Mouse (Mus musculus) embryonic fibroblast, embryonic 13.5 days (primary cell): ENCODE data around the gene Wls. TPM values are rescaled to one million over a fixed set of nuclear protein-coding genes. Genes with fewer than 3 reads are reported as not detected.

Experiments
- H3K27ac ChIP-seq: 2 replicates; pipeline ENCODE4 v1.5.1; 2012; ENCODE audit warnings: low read length, control low read depth, inconsistent platforms; ENCODE audit not compliant: insufficient read depth
- H3K4me1 ChIP-seq: 2 replicates; pipeline ENCODE4 v1.6.1; 2011; ENCODE audit warnings: low read length; ENCODE audit not compliant: control insufficient read depth, insufficient read depth
- H3K4me3 ChIP-seq: 2 replicates; pipeline ENCODE4 v1.5.1; 2011; ENCODE audit warnings: mild to moderate bottlenecking, control low read depth, low read length; ENCODE audit not compliant: insufficient read depth
- CTCF ChIP-seq: IDR thresholded peaks from 2 replicates; pipeline ENCODE4 v1.5.1; 2011; ENCODE audit warnings: mild to moderate bottlenecking, control low read depth, low read length, moderate library complexity, borderline replicate concordance; ENCODE audit not compliant: insufficient read depth
- POLR2A ChIP-seq: IDR thresholded peaks from 2 replicates; pipeline ENCODE4 v1.6.1; 2011; ENCODE audit warnings: low read depth, mild to moderate bottlenecking, control low read depth, low read length, moderate library complexity
- polyA plus RNA-seq: library from polyadenylated mRNA; stranded (reverse); fragments of >200 nt; gene quantifications from 2 replicates; pipeline ENCODE4 v1.2.4, GENCODE M21; 2011; ENCODE audit warnings: low read depth; ENCODE audit not compliant: missing spikeins, insufficient read length

Gene Wls
- polyA plus RNA-seq, 1 experiment: 416 TPM

- Histone ChIP-seq H3K27ac (no peak overlapping the region), H3K4me3 (no peak overlapping the region), H3K4me1 (peaks cover 3% of the 10 kb centered on the region; the same call in 1 of the 2 replicates)
- TF ChIP-seq CTCF (no peak), POLR2A (no peak)
These were observed 51.7 kb downstream of the Wls start for GRCm38 (mm10) chr3:159891057-159891752.

GRCm38 (mm10) chr3:159907329-159907728 is 67.9 kb downstream of the Wls start:
- TF ChIP-seq POLR2A (no peak), CTCF (no peak)
- Histone ChIP-seq H3K4me1 (no peaks in the 10 kb centered on the region), H3K27ac (no peak overlapping the region), H3K4me3 (no peak overlapping the region)

DNA sequence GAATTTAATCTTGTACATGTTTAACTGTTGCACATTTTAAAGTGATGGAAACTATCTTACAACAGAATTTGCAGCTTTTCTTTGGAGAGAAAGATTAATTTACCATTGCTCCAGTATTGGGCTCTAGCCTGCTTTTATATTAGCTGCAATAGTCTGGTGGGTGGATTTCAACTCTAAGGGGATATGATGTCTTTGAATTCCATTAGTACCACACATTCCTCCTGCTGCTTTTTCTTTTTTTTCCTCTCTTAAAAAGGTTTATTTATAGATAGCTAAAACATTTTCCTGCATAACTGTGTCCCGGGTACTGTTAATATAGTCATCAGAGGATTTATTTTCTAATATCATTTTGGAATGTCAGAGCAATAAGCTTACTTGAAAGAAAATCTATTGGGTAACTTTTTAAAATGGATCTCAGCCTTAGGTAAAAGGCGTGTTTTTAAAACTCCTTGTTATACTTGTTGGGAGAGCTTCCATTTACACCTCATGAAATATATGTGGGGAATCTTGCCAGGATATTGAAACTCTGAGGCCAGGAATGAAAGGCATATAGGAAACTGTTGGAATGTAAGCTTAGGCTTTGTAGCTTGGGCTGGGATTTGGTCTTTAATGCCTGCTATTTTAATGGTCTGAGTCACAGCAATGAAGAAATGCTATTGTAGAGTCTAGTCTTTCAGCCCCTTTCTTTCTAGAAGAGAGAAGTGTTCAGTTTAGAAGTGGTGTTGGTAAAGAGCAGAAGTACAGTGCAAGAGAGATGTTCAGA is 78.0 kb downstream of the Wls start:
- peaks cover 3% of the 10 kb centered on the region; the same call in 1 of the 2 replicates for H3K4me1 ChIP-seq
- no peak overlapping the region for H3K4me3 ChIP-seq
- H3K27ac ChIP-seq: peak overlapping the region; percentile 88
- TF ChIP-seq CTCF: no peak
- no peak for TF ChIP-seq POLR2A

Other genes with a start within 250 kb of the Wls start
- gene Rpe65, start 240.5 kb upstream of the Wls start, polyA plus RNA-seq: not detected in 2 replicates